Mouse (Mus musculus): ENCODE measurements at regions not wholly inside any gene's neighbourhood (a gene's known extent, or its start where the extent isn't known, plus 50 kb on each side); places are given as distances from the start of the nearest gene placed in this dataset.

- ATAC-seq (replicated peaks; ENCODE audit: low FRiP score, low TSS enrichment, poor library complexity, severe bottlenecking), result no peak
Observed at GRCm38 (mm10) chr2:30682146-30682825, 87.4 kb downstream of the Cstad start.

- ATAC-seq (replicated peaks; ENCODE audit: low FRiP score, low TSS enrichment, poor library complexity, severe bottlenecking), result no peak
Observed at GRCm38 (mm10) chr2:30681642-30682041, 86.8 kb downstream of the Cstad start.

- no peak for ATAC-seq (replicated peaks; ENCODE audit: low FRiP score, low TSS enrichment, poor library complexity, severe bottlenecking)
Observed at GRCm38 (mm10) chr2:30679041-30679440, 84.2 kb downstream of the Cstad start.

- no peak for ATAC-seq (replicated peaks; ENCODE audit: low FRiP score, low TSS enrichment, poor library complexity, severe bottlenecking)
Observed at GRCm38 (mm10) chr2:30677498-30677897, 82.7 kb downstream of the Cstad start.

GRCm38 (mm10) chr2:30676833-30677459 lies 82.1 kb downstream of the Cstad start:
- ATAC-seq (replicated peaks; ENCODE audit: low FRiP score, low TSS enrichment, poor library complexity, severe bottlenecking), result peak; percentile 77

- ATAC-seq (replicated peaks; ENCODE audit: low FRiP score, low TSS enrichment, poor library complexity, severe bottlenecking), result no peak
Observed at GRCm38 (mm10) chr2:30676450-30676832, 81.6 kb downstream of the Cstad start.

GRCm38 (mm10) chr2:30675839-30676238 lies 81.0 kb downstream of the Cstad start:
- ATAC-seq (replicated peaks; ENCODE audit: low FRiP score, low TSS enrichment, poor library complexity, severe bottlenecking), result no peak

GRCm38 (mm10) chr2:30670836-30671586 lies 76.2 kb downstream of the Cstad start:
- no peak for ATAC-seq (replicated peaks; ENCODE audit: low FRiP score, low TSS enrichment, poor library complexity, severe bottlenecking)

GRCm38 (mm10) chr2:30667468-30667867 lies 72.6 kb downstream of the Cstad start:
- ATAC-seq (replicated peaks; ENCODE audit: low FRiP score, low TSS enrichment, poor library complexity, severe bottlenecking), result peak; percentile 51

GRCm38 (mm10) chr2:30661147-30661546 lies 66.3 kb downstream of the Cstad start:
- no peak for ATAC-seq (replicated peaks; ENCODE audit: low FRiP score, low TSS enrichment, poor library complexity, severe bottlenecking)

GRCm38 (mm10) chr2:30660613-30660991 lies 65.8 kb downstream of the Cstad start:
- ATAC-seq (replicated peaks; ENCODE audit: low FRiP score, low TSS enrichment, poor library complexity, severe bottlenecking), result 0 out of 2 replicates have a peak, but pooled peaks have one; percentile 22

GRCm38 (mm10) chr2:30659836-30660612 lies 65.2 kb downstream of the Cstad start:
- no peak for ATAC-seq (replicated peaks; ENCODE audit: low FRiP score, low TSS enrichment, poor library complexity, severe bottlenecking)

- ATAC-seq (replicated peaks; ENCODE audit: low FRiP score, low TSS enrichment, poor library complexity, severe bottlenecking), result peak; percentile 54
Observed at GRCm38 (mm10) chr2:30658844-30659555, 64.2 kb downstream of the Cstad start.
